Mouse (Mus musculus): ENCODE results near the gene Plcb4.
"Not testable (repeated sequence)": the region's sequence is repeated elsewhere in the genome, so short reads cannot be mapped to it uniquely, and the experiment has no call there.

The Plcb4 gene

DNA sequence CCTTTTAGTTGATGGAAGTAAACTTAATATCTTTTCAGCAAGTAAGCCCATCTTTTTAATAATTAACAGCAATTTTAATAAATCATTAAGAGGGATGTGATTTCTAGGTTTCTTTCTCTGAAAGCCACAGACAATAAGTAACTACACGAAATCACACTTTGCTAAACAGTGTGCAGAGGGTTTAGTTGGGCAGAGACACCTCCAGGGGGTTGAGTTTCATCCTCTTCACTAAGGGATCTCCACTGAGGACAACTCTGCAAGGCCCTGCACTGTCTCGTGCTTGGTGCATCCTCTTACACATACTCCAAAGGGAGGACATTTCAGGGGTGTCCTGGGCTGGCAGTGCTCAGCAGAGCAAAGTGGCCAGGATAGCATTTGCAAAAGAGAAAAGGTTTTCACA, 235.8 kb downstream of the Plcb4 start:
- DNase-seq, result peak in 1 of 2 experiments; percentile 12

DNA sequence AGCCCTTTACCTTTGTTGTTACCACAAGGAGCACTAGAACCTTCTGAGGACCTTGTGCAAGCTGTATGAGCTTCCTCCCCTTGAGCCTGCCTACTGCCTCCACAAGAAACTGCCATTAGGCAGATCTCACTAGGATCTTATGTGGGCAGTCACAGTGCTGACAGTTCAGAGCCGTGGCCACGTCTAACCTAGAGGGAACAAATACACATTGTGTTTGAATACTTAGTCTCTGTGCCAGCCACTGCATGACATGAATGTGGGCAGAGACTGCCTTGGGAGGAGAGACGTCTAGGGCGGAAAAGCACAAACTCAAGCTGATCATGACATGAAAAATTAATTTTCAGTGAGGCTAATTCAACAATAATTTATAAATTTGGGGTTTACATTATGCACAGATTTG, 239.2 kb downstream of the Plcb4 start:
- no peak for DNase-seq

- not testable (repeated sequence) for DNase-seq
These were observed 241.1 kb downstream of the Plcb4 start for GRCm38 (mm10) chr2:135899931-135900330.

DNA sequence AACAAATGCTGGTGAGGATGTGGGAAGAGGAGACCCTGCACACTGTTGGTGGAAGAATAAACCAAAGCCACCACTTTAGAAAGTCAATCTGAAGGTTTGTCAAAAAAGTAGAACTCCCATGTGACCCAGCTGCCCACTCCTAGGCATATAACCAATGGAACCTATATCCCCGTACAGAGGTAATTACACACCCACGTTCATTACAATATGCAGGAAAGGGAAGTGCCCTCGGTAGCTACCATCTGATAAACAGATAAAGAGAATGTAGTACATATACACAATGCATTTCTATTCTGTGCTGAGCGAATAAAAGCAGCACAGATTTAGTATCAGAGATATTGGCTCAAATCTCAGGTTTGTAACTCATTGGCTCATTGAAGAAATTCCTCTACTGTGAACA, 242.2 kb downstream of the Plcb4 start:
- DNase-seq, result no peak

- no peak for DNase-seq
These were observed 245.5 kb downstream of the Plcb4 start for GRCm38 (mm10) chr2:135904262-135904661.

DNA sequence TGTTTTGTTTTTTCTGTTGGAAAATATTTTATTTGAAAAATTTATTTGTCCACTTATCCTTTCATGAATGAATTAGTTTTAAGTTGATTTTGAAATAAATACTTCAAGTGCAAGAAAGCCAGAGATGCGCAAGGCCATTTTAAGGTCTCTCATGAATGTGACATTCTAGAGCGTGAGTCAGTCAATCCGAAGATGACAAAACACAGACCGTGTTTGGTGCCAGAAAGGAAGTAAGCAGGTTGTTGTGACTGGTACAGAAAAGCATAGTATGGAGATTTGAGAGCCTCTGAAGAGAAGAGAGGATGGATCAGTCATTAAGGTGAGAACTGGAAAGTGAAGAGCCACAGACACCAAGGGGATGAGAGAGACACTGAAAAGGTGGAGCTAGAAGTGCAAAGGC, 246.0 kb downstream of the Plcb4 start:
- no peak for DNase-seq

- DNase-seq, result no peak
These were observed 255.8 kb downstream of the Plcb4 start for GRCm38 (mm10) chr2:135914343-135915261.

- peak; percentile 9 to 44 for DNase-seq
These were observed 257.1 kb downstream of the Plcb4 start for GRCm38 (mm10) chr2:135915928-135916327.

- DNase-seq, result no peak
These were observed 258.2 kb downstream of the Plcb4 start for GRCm38 (mm10) chr2:135917000-135917399.

GRCm38 (mm10) chr2:135918116-135918515, 259.3 kb downstream of the Plcb4 start:
- DNase-seq, result no peak

DNA sequence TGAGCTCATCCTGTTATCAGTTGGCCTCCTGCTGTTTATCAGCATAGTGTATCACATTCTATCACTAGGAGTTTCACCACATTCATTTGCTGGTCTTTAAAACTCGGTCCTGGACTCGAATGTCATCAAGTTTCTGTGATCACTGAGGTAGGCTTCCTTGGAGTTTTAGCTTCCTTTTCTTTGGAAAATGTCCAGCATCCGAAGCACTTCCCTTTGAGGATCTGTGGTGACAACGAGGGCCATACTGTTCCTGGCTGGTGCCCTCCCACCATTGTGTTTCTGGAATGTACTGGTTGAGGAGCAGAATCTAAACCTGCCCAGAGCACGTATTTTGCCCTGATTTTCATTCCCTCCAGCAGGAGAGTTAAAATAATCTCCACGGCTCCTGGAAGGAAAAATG, 260.8 kb downstream of the Plcb4 start:
- DNase-seq, result peak in 1 of 2 experiments; percentile 23

DNA sequence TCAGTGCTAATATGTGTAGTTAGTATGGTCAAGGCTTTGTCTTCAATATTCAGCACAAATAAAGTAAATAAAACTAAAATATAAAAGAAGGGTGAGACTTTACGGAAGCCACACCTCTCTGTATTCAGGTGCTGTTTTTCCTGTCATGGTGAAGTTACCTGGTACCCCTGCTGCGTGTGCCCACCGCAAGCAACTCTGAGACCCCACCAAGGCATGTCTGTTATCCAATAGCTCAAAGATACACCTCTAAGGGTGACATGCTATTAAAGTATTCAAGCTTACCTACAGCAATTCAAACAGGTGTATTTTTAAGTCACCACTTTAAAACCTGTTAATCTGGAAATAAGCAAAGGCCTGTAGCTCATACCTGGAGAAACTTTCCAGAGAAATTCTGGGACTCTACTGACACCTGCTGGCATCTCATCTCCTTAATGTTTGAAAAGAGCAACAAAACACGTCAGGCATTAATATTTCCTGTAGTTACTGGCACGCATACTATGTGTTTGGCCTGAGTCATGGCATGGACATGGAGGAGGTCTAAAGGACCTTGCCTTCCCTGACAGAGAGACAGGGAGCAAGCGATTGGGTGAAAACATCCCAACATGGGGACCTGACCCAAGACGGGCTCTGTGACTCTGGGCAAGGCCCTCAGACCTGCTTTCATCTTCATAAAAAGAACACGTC, 268.0 kb downstream of the Plcb4 start:
- DNase-seq, result peak; percentile 76 to 82

GRCm38 (mm10) chr2:135929021-135929720, 270.4 kb downstream of the Plcb4 start:
- DNase-seq, result no peak

DNA sequence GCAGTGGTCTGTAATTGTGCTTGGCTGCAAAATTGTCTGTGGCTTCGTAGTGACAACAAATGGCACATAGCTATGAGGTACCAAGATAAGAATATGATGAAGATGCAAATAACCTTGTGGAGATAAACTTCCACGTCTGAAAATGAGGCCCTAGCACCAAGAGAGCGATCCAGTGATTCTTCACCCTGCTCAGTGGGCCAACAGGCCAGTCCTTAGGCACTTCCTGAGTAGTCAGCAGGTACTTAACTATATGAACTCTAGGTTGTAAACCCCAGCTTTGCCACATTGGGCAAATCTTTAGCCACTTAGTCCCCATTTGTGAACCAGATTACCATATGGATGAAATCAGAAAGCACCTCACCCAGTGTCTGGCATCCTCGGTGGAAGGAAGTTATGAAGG, 271.9 kb downstream of the Plcb4 start:
- DNase-seq, result no peak

- DNase-seq, result no peak
These were observed 273.8 kb downstream of the Plcb4 start for GRCm38 (mm10) chr2:135932569-135932968.

- no peak for DNase-seq
These were observed 277.6 kb downstream of the Plcb4 start for GRCm38 (mm10) chr2:135936376-135936775.

DNA sequence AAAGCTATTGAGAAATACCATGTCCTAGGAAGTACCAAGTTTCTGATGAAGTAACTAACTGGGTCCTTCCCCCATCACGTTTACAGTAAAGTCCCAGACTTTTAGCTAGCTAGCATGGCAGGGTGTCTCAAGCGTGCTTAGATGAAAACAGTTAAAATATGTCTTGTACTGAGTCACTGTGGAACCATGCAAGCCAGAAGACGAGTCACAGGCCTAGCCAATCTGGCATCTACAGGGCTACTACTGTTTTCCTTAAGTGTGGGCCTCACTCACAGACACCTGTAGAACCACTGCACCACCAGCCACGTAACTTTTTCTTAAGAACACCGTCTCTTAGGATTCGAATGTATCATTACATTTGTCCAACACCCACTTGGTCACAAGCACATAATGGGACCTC, 278.8 kb downstream of the Plcb4 start:
- DNase-seq, result no peak

GRCm38 (mm10) chr2:135939933-135940332, 281.1 kb downstream of the Plcb4 start:
- no peak for DNase-seq

- DNase-seq, result no peak
These were observed 289.0 kb downstream of the Plcb4 start for GRCm38 (mm10) chr2:135947839-135948238.

DNA sequence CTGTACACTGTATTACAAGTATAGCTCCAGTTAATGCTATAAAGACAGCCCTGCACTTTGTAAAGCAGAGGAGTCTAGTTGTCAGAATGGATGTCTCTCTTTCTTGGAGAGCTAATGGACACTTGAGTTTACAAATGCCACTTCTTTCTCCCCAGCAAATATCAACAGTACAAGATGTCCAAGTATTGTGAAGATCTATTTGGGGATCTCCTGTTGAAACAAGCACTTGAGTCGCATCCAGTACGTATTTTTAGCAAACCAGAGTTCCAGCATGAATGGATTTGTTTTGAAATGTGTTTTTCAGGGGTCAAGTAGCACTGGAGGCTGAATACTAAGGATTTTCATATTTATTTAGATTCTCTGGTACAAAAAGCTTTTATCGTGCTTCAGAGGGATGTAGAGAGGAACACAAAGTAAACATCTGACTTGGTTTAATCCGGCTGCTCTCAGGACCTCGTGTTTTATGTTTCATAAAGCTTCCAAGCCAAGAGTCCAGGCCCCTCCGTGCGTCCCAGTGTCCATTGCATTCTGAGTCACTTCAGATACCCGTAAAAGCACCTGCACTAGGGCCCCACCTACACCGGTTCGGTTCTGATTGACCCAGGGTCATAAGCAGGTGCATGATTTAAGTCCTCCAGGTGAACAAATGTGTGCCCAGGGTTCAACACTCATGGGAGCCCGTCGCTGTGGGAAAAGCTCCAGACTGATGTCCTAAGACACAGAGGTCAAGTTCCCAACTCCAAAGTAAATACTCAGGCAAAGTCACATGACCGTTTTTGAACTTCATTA, 296.1 kb downstream of the Plcb4 start:
- DNase-seq, result peak; percentile 14 to 30

DNA sequence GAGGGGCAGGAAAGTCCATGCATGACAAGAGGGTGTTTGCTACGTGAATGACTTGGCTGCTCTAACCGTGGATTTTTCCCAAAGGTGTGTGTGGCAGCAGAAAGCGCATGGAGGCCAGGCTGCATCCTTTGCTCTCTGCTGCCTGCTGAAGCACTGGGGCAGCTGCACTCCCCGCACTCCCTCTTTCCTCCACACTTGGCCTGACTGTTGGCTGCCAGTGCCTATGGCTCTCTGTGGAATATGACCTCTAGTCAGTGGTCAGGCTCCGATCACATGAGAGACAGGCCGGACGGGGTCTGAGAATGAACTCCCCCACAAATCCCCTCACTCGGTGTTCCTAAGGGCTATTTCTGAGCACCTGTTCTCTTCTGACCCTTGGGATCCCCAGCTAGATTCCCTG, 297.0 kb downstream of the Plcb4 start:
- DNase-seq, result peak; percentile 33 to 37

GRCm38 (mm10) chr2:135957689-135958088, 298.9 kb downstream of the Plcb4 start:
- peak; percentile 27 to 71 for DNase-seq

- no peak for DNase-seq
These were observed 299.6 kb downstream of the Plcb4 start for GRCm38 (mm10) chr2:135958453-135958852.
